Mouse (Mus musculus) limb, embryonic 11.5 days (tissue): ENCODE measurements around the gene Zfp112. TPM values are rescaled to one million over a fixed set of nuclear protein-coding genes. Genes with fewer than 3 reads are reported as not detected.

Source experiments
- ATAC-seq: fragments of 200-750 bp; cut with Nextera tagmentation; 2 replicates; pipeline ENCODE4 v1.8.0; 2017; ENCODE audit warnings: low read depth; ENCODE audit not compliant: insufficient number of reproducible peaks, low FRiP score, low TSS enrichment
- DNase-seq: peaks from one replicate; pipeline ENCODE4 v3.0.0-alpha.2; 2015; ENCODE audit warnings: low spot score
- H3K27ac ChIP-seq: fragments of 300-500 bp; sonication (generic); replicated peaks from 2 replicates; pipeline ENCODE4 v1.5.1; 2014; ENCODE audit warnings: low read depth, mild to moderate bottlenecking, low read length
- H3K27me3 ChIP-seq: fragments of 300-500 bp; sonication (generic); 2 replicates; pipeline ENCODE4 v1.6.1; 2014; ENCODE audit warnings: mild to moderate bottlenecking, low read length, mixed read lengths; ENCODE audit not compliant: control insufficient read depth, insufficient read depth
- H3K36me3 ChIP-seq: fragments of 300-500 bp; sonication (generic); 2 replicates; pipeline ENCODE4 v1.6.1; 2014; ENCODE audit warnings: mild to moderate bottlenecking, low read length, moderate library complexity, mixed read lengths; ENCODE audit not compliant: control insufficient read depth, insufficient read depth
- H3K4me1 ChIP-seq: fragments of 300-500 bp; sonication (generic); 2 replicates; pipeline ENCODE4 v1.6.1; 2014; ENCODE audit warnings: low read length, mixed read lengths; ENCODE audit not compliant: control insufficient read depth, insufficient read depth
- H3K4me2 ChIP-seq: fragments of 300-500 bp; sonication (generic); 2 replicates; pipeline ENCODE4 v1.6.1; 2014; ENCODE audit warnings: low read depth, mild to moderate bottlenecking, moderate library complexity; ENCODE audit not compliant: severe bottlenecking
- H3K4me3 ChIP-seq: fragments of 300-500 bp; sonication (generic); 2 replicates; pipeline ENCODE4 v1.5.1; 2014; ENCODE audit warnings: low read depth, low read length
- H3K9ac ChIP-seq: fragments of 300-500 bp; sonication (generic); 2 replicates; pipeline ENCODE4 v1.6.1; 2014; ENCODE audit warnings: mild to moderate bottlenecking, low read length
- H3K9me3 ChIP-seq: fragments of 300-500 bp; sonication (generic); 2 replicates; pipeline ENCODE4 v1.6.1; 2016; ENCODE audit warnings: low read length; ENCODE audit not compliant: control insufficient read depth
- WGBS: fragments of 180-500 bp; shearing (Covaris S2); extraction: QIAGEN DNeasy Blood & Tissue Kit; methylation state at CpG from one replicate; pipeline ENCODE4 v1.1.7; 2014; 5-methylcytosine and 5-hydroxymethylcytosine counted together
- polyA plus RNA-seq: library from polyadenylated mRNA; unstranded; fragments of >200 nt; fragmentation: Nextera tagmentation; extraction: Ambion mirVana; gene quantifications from 2 replicates; pipeline ENCODE4 v1.2.1, GENCODE M21; 2014

The Zfp112 gene
- polyA plus RNA-seq, 1 experiment from 2014 or later, result 3.3 TPM

GRCm38 (mm10) chr7:24105144-24105703, 6.9 kb upstream of the Zfp112 start:
- no peak overlapping the region for H3K9ac ChIP-seq
- H3K27ac ChIP-seq, result no peak overlapping the region
- no peaks in the 10 kb centered on the region for H3K27me3 ChIP-seq
- no peak overlapping the region for H3K4me3 ChIP-seq
- WGBS, result 95% methylated on average over 18 of the region's 18 CpGs
- peaks cover 79% of the 10 kb centered on the region for H3K36me3 ChIP-seq
- no peak for DNase-seq
- peaks cover 64% of the 10 kb centered on the region for H3K9me3 ChIP-seq
- no peaks in the 10 kb centered on the region for H3K4me1 ChIP-seq
- no peak overlapping the region for H3K4me2 ChIP-seq
- ATAC-seq, result no peak

GRCm38 (mm10) chr7:24110839-24111238, 1.3 kb upstream of the Zfp112 start:
- H3K4me1 ChIP-seq, result no peaks in the 10 kb centered on the region
- 94% methylated on average over 7 of the region's 7 CpGs for WGBS
- H3K9ac ChIP-seq, result no peak overlapping the region
- H3K9me3 ChIP-seq, result peaks cover 20% of the 10 kb centered on the region
- H3K4me2 ChIP-seq, result no peak overlapping the region
- H3K27me3 ChIP-seq, result no peaks in the 10 kb centered on the region
- ATAC-seq, result no peak
- no peak overlapping the region for H3K27ac ChIP-seq
- H3K36me3 ChIP-seq, result peaks cover 27% of the 10 kb centered on the region
- no peak overlapping the region for H3K4me3 ChIP-seq
- DNase-seq, result no peak

GRCm38 (mm10) chr7:24111772-24112155, 350 bp upstream of the Zfp112 start:
- Histone ChIP-seq H3K4me3 (peak overlapping the region; percentile 59), H3K4me2 (peak overlapping the region; percentile 69), H3K9ac (peak overlapping the region; percentile 73), H3K27me3 (no peaks in the 10 kb centered on the region), H3K4me1 (no peaks in the 10 kb centered on the region), H3K36me3 (peaks cover 18% of the 10 kb centered on the region), H3K9me3 (peaks cover 10% of the 10 kb centered on the region), H3K27ac (no peak overlapping the region)
- ATAC-seq (peak; percentile 80; the same call in 1 of the 2 replicates), DNase-seq (no peak)
- 4% methylated on average over 9 of the region's 9 CpGs for WGBS

DNA sequence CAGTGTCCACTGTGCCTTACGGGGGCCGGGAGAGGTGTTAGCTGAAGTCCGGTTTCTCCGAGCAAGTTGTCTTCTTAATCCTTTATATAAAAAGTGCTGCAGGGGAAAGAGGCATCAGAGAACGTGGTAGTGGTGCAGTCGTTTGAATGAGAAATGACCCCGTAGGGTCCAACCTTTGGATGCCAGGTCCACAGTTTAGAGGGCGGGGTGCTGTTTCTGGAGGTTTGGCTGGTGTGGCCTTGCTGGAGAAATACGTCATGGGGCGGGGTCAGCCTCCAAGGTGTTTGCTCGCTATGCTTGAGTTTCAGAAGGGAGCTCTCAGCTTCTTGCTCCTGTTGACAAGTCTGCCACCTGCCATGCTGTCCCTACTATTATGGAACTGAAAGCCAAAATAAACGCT, 887 bp downstream of the Zfp112 start:
- no peaks in the 10 kb centered on the region for H3K4me1 ChIP-seq
- peaks cover 6% of the 10 kb centered on the region; the same call in 1 of the 2 replicates for H3K36me3 ChIP-seq
- DNase-seq (peak; percentile 65), ATAC-seq (no peak)
- H3K9me3 ChIP-seq, result peaks cover 4% of the 10 kb centered on the region
- H3K27me3 ChIP-seq, result no peaks in the 10 kb centered on the region
- WGBS, result 19% methylated on average over 12 of the region's 12 CpGs
- H3K4me3 ChIP-seq, result peak overlapping the region; percentile 59
- H3K9ac ChIP-seq, result peak overlapping the region; percentile 73; the same call in 1 of the 2 replicates
- H3K27ac ChIP-seq, result no peak overlapping the region
- H3K4me2 ChIP-seq, result peak overlapping the region; percentile 69

- Histone ChIP-seq H3K27me3 (no peaks in the 10 kb centered on the region), H3K4me2 (no peak overlapping the region), H3K4me1 (no peaks in the 10 kb centered on the region), H3K9ac (no peak overlapping the region), H3K9me3 (no peaks in the 10 kb centered on the region), H3K4me3 (no peak overlapping the region), H3K36me3 (no peaks in the 10 kb centered on the region), H3K27ac (no peak overlapping the region)
- WGBS, result 80% methylated on average over 4 of the region's 4 CpGs
- no peak for DNase-seq
- no peak for ATAC-seq
Measured at GRCm38 (mm10) chr7:24116655-24117054, 4.5 kb downstream of the Zfp112 start.

DNA sequence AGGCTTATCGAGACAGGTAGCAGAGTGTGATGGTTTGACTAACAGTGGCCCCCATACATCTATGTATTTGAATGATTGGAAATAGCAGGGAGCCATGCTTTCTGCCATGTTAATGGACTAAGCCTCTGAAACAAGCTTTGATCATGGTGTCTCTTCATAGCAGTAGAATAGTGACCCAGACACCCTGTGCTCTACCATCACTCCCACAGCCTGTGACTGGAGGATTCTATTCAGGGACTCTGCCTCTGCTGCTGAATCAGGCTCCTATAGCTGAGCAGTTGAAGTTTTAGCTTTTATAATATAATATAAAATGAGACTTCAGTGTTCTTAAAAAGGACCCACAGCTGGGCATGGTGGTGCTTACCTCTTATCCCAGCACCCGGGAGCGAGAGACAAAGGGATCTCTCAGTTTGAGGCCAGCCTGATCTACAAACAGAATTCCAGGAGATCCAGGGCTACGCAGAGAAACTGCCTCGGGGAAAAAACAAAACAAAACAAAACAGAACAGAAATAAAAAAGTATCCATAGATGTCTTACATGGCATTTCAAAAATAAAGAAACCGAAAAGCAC, 21.4 kb downstream of the Zfp112 start:
- peak; percentile 31; the same call in 1 of the 2 replicates for ATAC-seq
- peak overlapping the region; percentile 72 for H3K4me3 ChIP-seq
- H3K36me3 ChIP-seq, result no peaks in the 10 kb centered on the region
- no peaks in the 10 kb centered on the region for H3K27me3 ChIP-seq
- DNase-seq, result no peak
- no peaks in the 10 kb centered on the region for H3K4me1 ChIP-seq
- H3K27ac ChIP-seq, result no peak overlapping the region
- WGBS, result 19% methylated on average over 6 of the region's 6 CpGs
- H3K9ac ChIP-seq, result peak overlapping the region; percentile 58
- peak overlapping the region; percentile 65 for H3K4me2 ChIP-seq
- H3K9me3 ChIP-seq, result no peaks in the 10 kb centered on the region

DNA sequence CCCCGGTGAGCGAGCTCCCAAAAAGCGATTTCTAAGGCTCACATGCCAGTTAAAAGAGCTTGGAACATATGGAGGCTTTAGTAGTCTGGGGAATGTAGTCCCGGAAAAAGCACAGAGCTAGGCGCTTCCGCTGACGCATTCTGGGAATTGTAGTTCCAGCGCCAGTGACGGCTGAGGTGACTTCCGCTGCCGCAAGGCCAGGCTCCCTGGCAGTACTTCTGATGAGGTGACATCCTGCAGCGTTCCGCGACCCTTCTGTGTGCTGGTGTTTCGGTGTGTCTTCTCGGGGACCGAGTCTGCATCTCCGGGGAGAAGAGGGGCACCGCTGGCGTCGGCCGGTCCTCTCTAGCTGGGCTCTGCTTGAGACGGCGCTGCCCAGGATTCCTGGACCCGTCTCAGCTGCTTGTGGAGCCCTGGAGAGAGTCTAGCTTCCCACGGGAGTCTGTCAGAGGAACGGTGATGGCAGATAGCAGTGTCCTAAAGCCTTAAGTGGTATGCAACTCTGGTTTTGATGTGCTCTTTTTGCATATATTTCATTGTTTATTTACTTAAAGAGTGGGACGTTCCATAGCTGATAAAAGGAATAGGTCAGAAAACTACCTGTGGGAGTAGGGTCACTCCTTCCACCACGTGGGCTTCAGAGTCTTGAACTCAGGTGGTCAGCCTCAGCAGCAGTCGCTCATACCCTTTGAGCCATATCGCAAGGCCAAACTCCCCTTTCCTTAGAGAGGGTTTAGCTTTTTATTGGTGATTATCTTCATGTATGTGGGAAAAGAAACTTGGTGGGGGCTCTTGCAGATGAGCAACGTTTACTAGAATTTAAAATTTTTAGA, 22.1 kb downstream of the Zfp112 start, which contains the start of gene Zfp235:
Gene Zfp235, plus strand, starts transcription at position 174 of the 833 bp plus-strand sequence.
- Histone ChIP-seq H3K27ac (no peak within 1 kb of the TSS), H3K9me3 (no peaks in the 10 kb centered on the region), H3K4me2 (peak within 1 kb of the TSS; percentile 65), H3K9ac (peak within 1 kb of the TSS; percentile 71), H3K27me3 (no peaks in the 10 kb centered on the region), H3K4me1 (no peaks in the 10 kb centered on the region), H3K36me3 (0 out of 2 replicates have a peak, but pooled peaks cover 3% of the 10 kb centered on the region), H3K4me3 (peak within 1 kb of the TSS; percentile 72)
- WGBS, result 3% methylated on average over 32 of the region's 32 CpGs
- ATAC-seq, result peak; percentile 90
- DNase-seq, result peak; percentile 90

GRCm38 (mm10) chr7:24142566-24142965, 30.5 kb downstream of the Zfp112 start:
- 91% methylated on average over 6 of the region's 6 CpGs for WGBS

More at GRCm38 (mm10) chr7:24142566-24142965, 30.5 kb downstream of the Zfp112 start:
- Histone ChIP-seq H3K4me2 (no peak overlapping the region), H3K9me3 (peaks cover 3% of the 10 kb centered on the region; the same call in 1 of the 2 replicates), H3K27ac (no peak overlapping the region), H3K36me3 (peaks cover 7% of the 10 kb centered on the region; the same call in 1 of the 2 replicates), H3K27me3 (no peaks in the 10 kb centered on the region), H3K4me1 (no peaks in the 10 kb centered on the region), H3K9ac (no peak overlapping the region), H3K4me3 (no peak overlapping the region)
- DNase-seq, result no peak
- ATAC-seq, result no peak
